Mouse (Mus musculus): ENCODE data around the gene Trp53tg5. TPM values are rescaled to one million over a fixed set of nuclear protein-coding genes. Genes with fewer than 3 reads are reported as not detected.

Gene Trp53tg5
- polyA plus RNA-seq, 1 experiment from 2014 or later: not detected

- no peak for ATAC-seq (ENCODE audit: low read depth)
- Histone ChIP-seq H3K9ac (ENCODE audit: low read depth, low read length) (no peak overlapping the region), H3K27me3 (ENCODE audit: control insufficient read depth, insufficient read depth, low read depth, low read length) (no peaks in the 10 kb centered on the region), H3K9me3 (replicated peaks; ENCODE audit: control insufficient read depth, low read length) (no peaks in the 10 kb centered on the region), H3K36me3 (ENCODE audit: control insufficient read depth, insufficient read depth) (no peaks in the 10 kb centered on the region), H3K4me2 (ENCODE audit: low read depth, low read length) (peak overlapping the region; percentile 20; the same call in 1 of the 2 replicates), H3K27ac (ENCODE audit: low read length) (peak overlapping the region; percentile 59), H3K4me1 (ENCODE audit: control insufficient read depth, low read depth, low read length) (peaks cover 2% of the 10 kb centered on the region), H3K4me3 (ENCODE audit: low read depth, low read length) (no peak overlapping the region)
- 14% methylated on average over 5 of the region's 5 CpGs for WGBS (ENCODE audit: insufficient replicate concordance)
These were observed 38.1 kb downstream of the Trp53tg5 start for GRCm38 (mm10) chr2:164435216-164436090.

GRCm38 (mm10) chr2:164434681-164435080 is 38.8 kb downstream of the Trp53tg5 start:
- peaks cover 2% of the 10 kb centered on the region for H3K4me1 ChIP-seq (ENCODE audit: control insufficient read depth, low read depth, low read length)
- peak overlapping the region; percentile 16; the same call in 1 of the 2 replicates for H3K9ac ChIP-seq (ENCODE audit: low read depth, low read length)
- no peak overlapping the region for H3K4me3 ChIP-seq (ENCODE audit: low read depth, low read length)
- peak overlapping the region; percentile 20; the same call in 1 of the 2 replicates for H3K4me2 ChIP-seq (ENCODE audit: low read depth, low read length)
- ATAC-seq (ENCODE audit: low read depth): no peak
- H3K27ac ChIP-seq (ENCODE audit: low read length): peak overlapping the region; percentile 59
- H3K9me3 ChIP-seq (replicated peaks; ENCODE audit: control insufficient read depth, low read length): no peaks in the 10 kb centered on the region
- H3K27me3 ChIP-seq (ENCODE audit: control insufficient read depth, insufficient read depth, low read depth, low read length): no peaks in the 10 kb centered on the region
- WGBS (ENCODE audit: insufficient replicate concordance): 57% methylated on average over 3 of the region's 3 CpGs
- no peaks in the 10 kb centered on the region for H3K36me3 ChIP-seq (ENCODE audit: control insufficient read depth, insufficient read depth)

- Histone ChIP-seq H3K27me3 (ENCODE audit: control insufficient read depth, insufficient read depth, low read depth, low read length) (no peaks in the 10 kb centered on the region), H3K36me3 (ENCODE audit: control insufficient read depth, insufficient read depth) (no peaks in the 10 kb centered on the region; the same call in 1 of the 2 replicates), H3K27ac (ENCODE audit: low read length) (peak overlapping the region; percentile 76), H3K4me1 (ENCODE audit: control insufficient read depth, low read depth, low read length) (peaks cover 2% of the 10 kb centered on the region), H3K9me3 (replicated peaks; ENCODE audit: control insufficient read depth, low read length) (no peaks in the 10 kb centered on the region), H3K4me2 (ENCODE audit: low read depth, low read length) (peak overlapping the region; percentile 41), H3K4me3 (ENCODE audit: low read depth, low read length) (peak overlapping the region; percentile 6; the same call in 1 of the 2 replicates), H3K9ac (ENCODE audit: low read depth, low read length) (no peak overlapping the region)
- WGBS (ENCODE audit: insufficient replicate concordance): 51% methylated on average over 9 of the region's 9 CpGs
- no peak for ATAC-seq (ENCODE audit: low read depth)
These were observed 40.1 kb downstream of the Trp53tg5 start for GRCm38 (mm10) chr2:164433278-164433895.

GRCm38 (mm10) chr2:164432541-164433191 is 40.9 kb downstream of the Trp53tg5 start:
- peaks cover 2% of the 10 kb centered on the region for H3K4me1 ChIP-seq (ENCODE audit: control insufficient read depth, low read depth, low read length)
- H3K36me3 ChIP-seq (ENCODE audit: control insufficient read depth, insufficient read depth): no peaks in the 10 kb centered on the region; the same call in 1 of the 2 replicates
- no peak for ATAC-seq (ENCODE audit: low read depth)
- 0 out of 2 replicates have a peak overlapping the region, but pooled peaks have one; percentile 31 for H3K9ac ChIP-seq (ENCODE audit: low read depth, low read length)
- H3K4me3 ChIP-seq (ENCODE audit: low read depth, low read length): peak overlapping the region; percentile 8; the same call in 1 of the 2 replicates
- no peaks in the 10 kb centered on the region for H3K9me3 ChIP-seq (replicated peaks; ENCODE audit: control insufficient read depth, low read length)
- 23% methylated on average over 22 of the region's 22 CpGs for WGBS (ENCODE audit: insufficient replicate concordance)
- peak overlapping the region; percentile 76 for H3K27ac ChIP-seq (ENCODE audit: low read length)
- H3K27me3 ChIP-seq (ENCODE audit: control insufficient read depth, insufficient read depth, low read depth, low read length): no peaks in the 10 kb centered on the region
- H3K4me2 ChIP-seq (ENCODE audit: low read depth, low read length): peak overlapping the region; percentile 41

GRCm38 (mm10) chr2:164431676-164432465 is 41.7 kb downstream of the Trp53tg5 start:
- peaks cover 2% of the 10 kb centered on the region for H3K4me1 ChIP-seq (ENCODE audit: control insufficient read depth, low read depth, low read length)
- ATAC-seq (ENCODE audit: low read depth): peak; percentile 66
- H3K27me3 ChIP-seq (ENCODE audit: control insufficient read depth, insufficient read depth, low read depth, low read length): no peaks in the 10 kb centered on the region
- 48% methylated on average over 9 of the region's 9 CpGs for WGBS (ENCODE audit: insufficient replicate concordance)
- H3K9me3 ChIP-seq (replicated peaks; ENCODE audit: control insufficient read depth, low read length): no peaks in the 10 kb centered on the region
- peak overlapping the region; percentile 76 for H3K27ac ChIP-seq (ENCODE audit: low read length)
- peak overlapping the region; percentile 41 for H3K4me2 ChIP-seq (ENCODE audit: low read depth, low read length)
- H3K9ac ChIP-seq (ENCODE audit: low read depth, low read length): peak overlapping the region; percentile 28; the same call in 1 of the 2 replicates
- peak overlapping the region; percentile 8; the same call in 1 of the 2 replicates for H3K4me3 ChIP-seq (ENCODE audit: low read depth, low read length)
- H3K36me3 ChIP-seq (ENCODE audit: control insufficient read depth, insufficient read depth): no peaks in the 10 kb centered on the region; the same call in 1 of the 2 replicates

GRCm38 (mm10) chr2:164430697-164431096 is 42.8 kb downstream of the Trp53tg5 start:
- Histone ChIP-seq H3K4me2 (ENCODE audit: low read depth, low read length) (peak overlapping the region; percentile 41; the same call in 1 of the 2 replicates), H3K36me3 (ENCODE audit: control insufficient read depth, insufficient read depth) (peaks cover 2% of the 10 kb centered on the region; the same call in 1 of the 2 replicates), H3K27me3 (ENCODE audit: control insufficient read depth, insufficient read depth, low read depth, low read length) (no peaks in the 10 kb centered on the region), H3K9me3 (replicated peaks; ENCODE audit: control insufficient read depth, low read length) (no peaks in the 10 kb centered on the region), H3K9ac (ENCODE audit: low read depth, low read length) (no peak overlapping the region), H3K4me1 (ENCODE audit: control insufficient read depth, low read depth, low read length) (peaks cover 2% of the 10 kb centered on the region), H3K4me3 (ENCODE audit: low read depth, low read length) (no peak overlapping the region), H3K27ac (ENCODE audit: low read length) (no peak overlapping the region)
- WGBS (ENCODE audit: insufficient replicate concordance): 16% methylated on average over 7 of the region's 7 CpGs
- no peak for ATAC-seq (ENCODE audit: low read depth)

GRCm38 (mm10) chr2:164429881-164430615 is 43.5 kb downstream of the Trp53tg5 start:
- H3K4me2 ChIP-seq (ENCODE audit: low read depth, low read length): no peak overlapping the region
- WGBS (ENCODE audit: insufficient replicate concordance): 37% methylated on average over 15 of the region's 15 CpGs
- H3K4me1 ChIP-seq (ENCODE audit: control insufficient read depth, low read depth, low read length): peaks cover 2% of the 10 kb centered on the region

More at GRCm38 (mm10) chr2:164429881-164430615, 43.5 kb downstream of the Trp53tg5 start:
- Histone ChIP-seq H3K36me3 (ENCODE audit: control insufficient read depth, insufficient read depth) (peaks cover 2% of the 10 kb centered on the region; the same call in 1 of the 2 replicates), H3K9ac (ENCODE audit: low read depth, low read length) (no peak overlapping the region), H3K27ac (ENCODE audit: low read length) (no peak overlapping the region), H3K9me3 (replicated peaks; ENCODE audit: control insufficient read depth, low read length) (no peaks in the 10 kb centered on the region), H3K27me3 (ENCODE audit: control insufficient read depth, insufficient read depth, low read depth, low read length) (no peaks in the 10 kb centered on the region), H3K4me3 (ENCODE audit: low read depth, low read length) (no peak overlapping the region)
- no peak for ATAC-seq (ENCODE audit: low read depth)
